Mouse (Mus musculus) gastrocnemius, postnatal 25 days (tissue): ENCODE results near the gene Crebbp. TPM values are rescaled to one million over a fixed set of nuclear protein-coding genes. Genes with fewer than 3 reads are reported as not detected.
A peak's percentile ranks its signal among the peaks of the same experiment; 100 is the strongest.
"Not testable (repeated sequence)": the region's sequence is repeated elsewhere in the genome, so short reads cannot be mapped to it uniquely, and the experiment has no call there.

Experiments used
- DNase-seq: peaks from one replicate; pipeline ENCODE4 v3.0.0; 2022
- long read RNA-seq, 2 experiments: library from polyadenylated mRNA; stranded (forward); transcript quantifications; one replicate each; pipeline ENCODE4 v2.0.0; 2021
- total RNA-seq, 2 experiments: library from RNA; stranded (reverse); gene quantifications; 1 replicate in 1 of 2; 2 replicates in 1 of 2; pipeline ENCODE4 v1.2.3; 2021

Gene Crebbp
- total RNA-seq, result 10 to 100 TPM; 26.3 to 29.6 TPM
- long read RNA-seq, experiment 1, partial matches to known transcripts, result 0 of 9 reads
- long read RNA-seq, experiment 1, other reads (novel, unspliced or antisense), result 9 of 9 reads
- long read RNA-seq, experiment 2, partial matches to known transcripts, result 1 of 10 reads
- long read RNA-seq, experiment 2, other reads (novel, unspliced or antisense), result 9 of 10 reads

GRCm38 (mm10) chr16:4213799-4214551 is at the start of gene Crebbp:
Crebbp (minus strand) TSS chr16:4213997.
- peak; percentile 91 for DNase-seq

GRCm38 (mm10) chr16:4263486-4263885 is 49.7 kb upstream of the Crebbp start:
- DNase-seq, result no peak

- DNase-seq, result no peak
Observed at GRCm38 (mm10) chr16:4257546-4257945, 43.7 kb upstream of the Crebbp start.

GRCm38 (mm10) chr16:4248791-4249190 is 35.0 kb upstream of the Crebbp start:
- DNase-seq, result no peak

GRCm38 (mm10) chr16:4245241-4245640 is 31.4 kb upstream of the Crebbp start:
- not testable (repeated sequence) for DNase-seq

GRCm38 (mm10) chr16:4236131-4236530 is 22.3 kb upstream of the Crebbp start:
- no peak for DNase-seq

GRCm38 (mm10) chr16:4235587-4235986 is 21.8 kb upstream of the Crebbp start:
- no peak for DNase-seq

- no peak for DNase-seq
Observed at GRCm38 (mm10) chr16:4225841-4226240, 12.0 kb upstream of the Crebbp start.

- DNase-seq, result no peak
Observed at GRCm38 (mm10) chr16:4214631-4215240, 939 bp upstream of the Crebbp start.

GRCm38 (mm10) chr16:4212963-4213798 is 616 bp downstream of the Crebbp start:
- peak; percentile 72 for DNase-seq

GRCm38 (mm10) chr16:4212167-4212962 is 1.4 kb downstream of the Crebbp start:
- no peak for DNase-seq

- no peak for DNase-seq
Observed at GRCm38 (mm10) chr16:4210290-4210689, 3.5 kb downstream of the Crebbp start.

- no peak for DNase-seq
Observed at GRCm38 (mm10) chr16:4203592-4203991, 10.2 kb downstream of the Crebbp start.

- DNase-seq, result no peak
Observed at GRCm38 (mm10) chr16:4199995-4200394, 13.8 kb downstream of the Crebbp start.

- DNase-seq, result no peak
Observed at GRCm38 (mm10) chr16:4199566-4199965, 14.2 kb downstream of the Crebbp start.

GRCm38 (mm10) chr16:4198004-4198403 is 15.8 kb downstream of the Crebbp start:
- DNase-seq, result no peak

GRCm38 (mm10) chr16:4190166-4190565 is 23.6 kb downstream of the Crebbp start:
- no peak for DNase-seq

- no peak for DNase-seq
Observed at GRCm38 (mm10) chr16:4175134-4175533, 38.7 kb downstream of the Crebbp start.

GRCm38 (mm10) chr16:4169530-4169929 is 44.3 kb downstream of the Crebbp start:
- DNase-seq, result no peak

GRCm38 (mm10) chr16:4168476-4168875 is 45.3 kb downstream of the Crebbp start:
- DNase-seq, result no peak

- DNase-seq, result no peak
Observed at GRCm38 (mm10) chr16:4160898-4161247, 52.9 kb downstream of the Crebbp start.
